Mouse (Mus musculus) kidney, embryonic 16.5 days (tissue): ENCODE measurements around the gene Prrt1. TPM values are rescaled to one million over a fixed set of nuclear protein-coding genes. Genes with fewer than 3 reads are reported as not detected.
A peak's percentile ranks its signal among the peaks of the same experiment; 100 is the strongest.

Experiments
- ATAC-seq: fragments of 200-750 bp; cut with Nextera tagmentation; 2 replicates; pipeline ENCODE4 v1.8.0; 2017; ENCODE audit warnings: moderate TSS enrichment; ENCODE audit not compliant: low FRiP score, low TSS enrichment
- H3K27ac ChIP-seq: fragments of 300-500 bp; sonication (generic); 2 replicates; pipeline ENCODE4 v1.5.1; 2014; ENCODE audit warnings: low read length
- H3K27me3 ChIP-seq: fragments of 300-500 bp; sonication (generic); 2 replicates; pipeline ENCODE4 v1.6.1; 2014; ENCODE audit warnings: low read length, control low read depth, mixed read lengths; ENCODE audit not compliant: insufficient read depth
- H3K36me3 ChIP-seq: fragments of 300-500 bp; sonication (generic); 2 replicates; pipeline ENCODE4 v1.6.1; 2014; ENCODE audit warnings: low read length, control low read depth, mixed read lengths; ENCODE audit not compliant: insufficient read depth
- H3K4me1 ChIP-seq: fragments of 300-500 bp; sonication (generic); 2 replicates; pipeline ENCODE4 v1.6.1; 2014; ENCODE audit warnings: low read length, control low read depth, mixed read lengths; ENCODE audit not compliant: insufficient read depth
- H3K4me2 ChIP-seq: fragments of 300-500 bp; sonication (generic); replicated peaks from 2 replicates; pipeline ENCODE4 v1.6.1; 2014; ENCODE audit warnings: low read depth, low read length
- H3K4me3 ChIP-seq: fragments of 300-500 bp; sonication (generic); 2 replicates; pipeline ENCODE4 v1.5.1; 2014; ENCODE audit warnings: mild to moderate bottlenecking, low read length
- H3K9ac ChIP-seq: fragments of 300-500 bp; sonication (generic); replicated peaks from 2 replicates; pipeline ENCODE4 v1.6.1; 2014; ENCODE audit warnings: low read length
- H3K9me3 ChIP-seq: fragments of 300-500 bp; sonication (generic); 2 replicates; pipeline ENCODE4 v1.6.1; 2016; ENCODE audit warnings: low read length, control low read depth
- WGBS: fragments of 180-500 bp; shearing (Covaris S2); extraction: QIAGEN DNeasy Blood & Tissue Kit; methylation state at CpG from one replicate; pipeline ENCODE4 v1.1.7; 2014; 5-methylcytosine and 5-hydroxymethylcytosine counted together
- polyA plus RNA-seq: library from polyadenylated mRNA; unstranded; fragments of >200 nt; fragmentation: Nextera tagmentation; extraction: Ambion mirVana; gene quantifications from 2 replicates; pipeline ENCODE4 v1.2.1, GENCODE M21; 2015

Prrt1 gene
- polyA plus RNA-seq, 1 experiment from 2014 or later = 0.29 TPM

- peaks cover 36% of the 10 kb centered on the region for H3K36me3 ChIP-seq
- no peak overlapping the region for H3K4me3 ChIP-seq
- 64% methylated on average over 7 of the region's 7 CpGs for WGBS
- no peak overlapping the region for H3K4me2 ChIP-seq
- no peaks in the 10 kb centered on the region for H3K9me3 ChIP-seq
- H3K4me1 ChIP-seq = peaks cover 12% of the 10 kb centered on the region; the same call in 1 of the 2 replicates
- H3K27me3 ChIP-seq = peaks cover 13% of the 10 kb centered on the region
- ATAC-seq = peak; percentile 13
- H3K27ac ChIP-seq = peak overlapping the region; percentile 68; the same call in 1 of the 2 replicates
- H3K9ac ChIP-seq = no peak overlapping the region
Measured at GRCm38 (mm10) chr17:34655160-34655559, 25.8 kb downstream of the Prrt1 start.

GRCm38 (mm10) chr17:34655581-34655991, 26.3 kb downstream of the Prrt1 start:
- Histone ChIP-seq H3K36me3 (peaks cover 33% of the 10 kb centered on the region), H3K27me3 (peaks cover 16% of the 10 kb centered on the region), H3K9me3 (no peaks in the 10 kb centered on the region), H3K27ac (peak overlapping the region; percentile 68; the same call in 1 of the 2 replicates), H3K9ac (no peak overlapping the region), H3K4me3 (no peak overlapping the region), H3K4me2 (no peak overlapping the region), H3K4me1 (peaks cover 16% of the 10 kb centered on the region; the same call in 1 of the 2 replicates)
- whole genome bisulfite sequencing = 44% methylated on average over 4 of the region's 4 CpGs
- ATAC-seq = peak; percentile 84

- H3K4me2 ChIP-seq = no peak overlapping the region
- H3K36me3 ChIP-seq = peaks cover 22% of the 10 kb centered on the region
- no peak overlapping the region for H3K9ac ChIP-seq
- no peak overlapping the region for H3K27ac ChIP-seq
- WGBS = 65% methylated on average over 8 of the region's 8 CpGs
- no peak for ATAC-seq
- peaks cover 26% of the 10 kb centered on the region for H3K4me1 ChIP-seq
- H3K9me3 ChIP-seq = no peaks in the 10 kb centered on the region
- peaks cover 21% of the 10 kb centered on the region for H3K27me3 ChIP-seq
- H3K4me3 ChIP-seq = no peak overlapping the region
Measured at GRCm38 (mm10) chr17:34656666-34657065, 27.3 kb downstream of the Prrt1 start.

- peaks cover 16% of the 10 kb centered on the region for H3K36me3 ChIP-seq
- H3K27me3 ChIP-seq = peaks cover 22% of the 10 kb centered on the region
- H3K4me3 ChIP-seq = no peak overlapping the region
- H3K4me2 ChIP-seq = no peak overlapping the region
- ATAC-seq = no peak
- no peaks in the 10 kb centered on the region for H3K9me3 ChIP-seq
- WGBS = 27% methylated on average over 2 of the region's 2 CpGs
- no peak overlapping the region for H3K27ac ChIP-seq
- H3K4me1 ChIP-seq = peaks cover 27% of the 10 kb centered on the region
- H3K9ac ChIP-seq = no peak overlapping the region
Measured at GRCm38 (mm10) chr17:34657271-34657670, 27.9 kb downstream of the Prrt1 start.

GRCm38 (mm10) chr17:34658145-34658544, 28.8 kb downstream of the Prrt1 start:
- Histone ChIP-seq H3K27ac (no peak overlapping the region), H3K36me3 (peaks cover 9% of the 10 kb centered on the region), H3K9me3 (no peaks in the 10 kb centered on the region), H3K9ac (no peak overlapping the region), H3K27me3 (peaks cover 22% of the 10 kb centered on the region), H3K4me1 (peaks cover 27% of the 10 kb centered on the region), H3K4me2 (no peak overlapping the region), H3K4me3 (no peak overlapping the region)
- WGBS = 77% methylated on average over 2 of the region's 2 CpGs
- no peak for ATAC-seq

GRCm38 (mm10) chr17:34658591-34658990, 29.3 kb downstream of the Prrt1 start:
- no peak overlapping the region for H3K4me3 ChIP-seq
- no peak overlapping the region for H3K27ac ChIP-seq
- no peak overlapping the region for H3K4me2 ChIP-seq
- H3K36me3 ChIP-seq = 0 out of 2 replicates have a peak, but pooled peaks cover 5% of the 10 kb centered on the region
- H3K27me3 ChIP-seq = peaks cover 24% of the 10 kb centered on the region
- WGBS = 71% methylated on average over 3 of the region's 3 CpGs
- ATAC-seq = no peak
- no peaks in the 10 kb centered on the region for H3K9me3 ChIP-seq
- H3K9ac ChIP-seq = no peak overlapping the region
- H3K4me1 ChIP-seq = peaks cover 27% of the 10 kb centered on the region

GRCm38 (mm10) chr17:34659181-34659896, 30.0 kb downstream of the Prrt1 start:
- Histone ChIP-seq H3K4me3 (no peak overlapping the region), H3K4me1 (peaks cover 27% of the 10 kb centered on the region), H3K27me3 (peaks cover 24% of the 10 kb centered on the region), H3K27ac (no peak overlapping the region), H3K9me3 (no peaks in the 10 kb centered on the region), H3K4me2 (no peak overlapping the region), H3K36me3 (0 out of 2 replicates have a peak, but pooled peaks cover 3% of the 10 kb centered on the region), H3K9ac (no peak overlapping the region)
- ATAC-seq = no peak
- 58% methylated on average over 12 of the region's 12 CpGs for WGBS

- no peaks in the 10 kb centered on the region for H3K36me3 ChIP-seq
- H3K27ac ChIP-seq = no peak overlapping the region
- peaks cover 25% of the 10 kb centered on the region for H3K4me1 ChIP-seq
- 57% methylated on average over 3 of the region's 3 CpGs for WGBS
- H3K27me3 ChIP-seq = peaks cover 24% of the 10 kb centered on the region
- H3K9ac ChIP-seq = no peak overlapping the region
- H3K4me2 ChIP-seq = no peak overlapping the region
- ATAC-seq = no peak
- H3K4me3 ChIP-seq = no peak overlapping the region
- H3K9me3 ChIP-seq = no peaks in the 10 kb centered on the region
Measured at GRCm38 (mm10) chr17:34659897-34660214, 30.5 kb downstream of the Prrt1 start.

GRCm38 (mm10) chr17:34660259-34660820, 31.0 kb downstream of the Prrt1 start:
- peaks cover 21% of the 10 kb centered on the region for H3K4me1 ChIP-seq
- no peak for ATAC-seq
- H3K9ac ChIP-seq = no peak overlapping the region
- no peak overlapping the region for H3K4me2 ChIP-seq
- no peaks in the 10 kb centered on the region for H3K36me3 ChIP-seq
- 29% methylated on average over 10 of the region's 11 CpGs for WGBS
- peaks cover 24% of the 10 kb centered on the region for H3K27me3 ChIP-seq
- H3K27ac ChIP-seq = no peak overlapping the region
- H3K9me3 ChIP-seq = no peaks in the 10 kb centered on the region
- no peak overlapping the region for H3K4me3 ChIP-seq

- H3K27ac ChIP-seq = no peak overlapping the region
- H3K9me3 ChIP-seq = no peaks in the 10 kb centered on the region
- ATAC-seq = peak; percentile 25; the same call in 1 of the 2 replicates
- H3K4me2 ChIP-seq = peak overlapping the region; percentile 53
- 3% methylated on average over 19 of the region's 19 CpGs for WGBS
- H3K9ac ChIP-seq = peak overlapping the region; percentile 34; the same call in 1 of the 2 replicates
- no peaks in the 10 kb centered on the region for H3K36me3 ChIP-seq
- H3K4me3 ChIP-seq = peak overlapping the region; percentile 28
- peaks cover 24% of the 10 kb centered on the region for H3K27me3 ChIP-seq
- H3K4me1 ChIP-seq = peaks cover 14% of the 10 kb centered on the region
Measured at GRCm38 (mm10) chr17:34661121-34661591, 31.8 kb downstream of the Prrt1 start.
